Mouse (Mus musculus): Measurements from ENCODE around the gene Snx17. TPM values are rescaled to one million over a fixed set of nuclear protein-coding genes. Genes with fewer than 3 reads are reported as not detected.

Gene Snx17
- polyA plus RNA-seq, 1 experiment from 2014 or later = 131 TPM

GRCm38 (mm10) chr5:31197072-31197471 is 4.0 kb downstream of the Snx17 start:
- H3K4me2 ChIP-seq = no peak overlapping the region
- peaks cover 69% of the 10 kb centered on the region for H3K36me3 ChIP-seq (ENCODE audit: insufficient read depth)
- no peak overlapping the region for H3K27ac ChIP-seq (ENCODE audit: low read depth)
- DNase-seq = no peak
- peaks cover 5% of the 10 kb centered on the region; the same call in 1 of the 2 replicates for H3K4me1 ChIP-seq (ENCODE audit: insufficient read depth)
- no peak for TF ChIP-seq CTCF (IDR thresholded peaks at IDR 0.05; ENCODE audit: low read depth)
- no peak overlapping the region for H3K9ac ChIP-seq
- peaks cover 6% of the 10 kb centered on the region; the same call in 1 of the 2 replicates for H3K9me3 ChIP-seq (ENCODE audit: low read depth, low read length)
- WGBS = 90% methylated on average over 12 of the region's 12 CpGs
- no peak overlapping the region for H3K4me3 ChIP-seq (ENCODE audit: low read depth, low read length)
- no peaks in the 10 kb centered on the region for H3K27me3 ChIP-seq (ENCODE audit: insufficient read depth, low read length)
- ATAC-seq (ENCODE audit: insufficient read depth) = no peak

- Histone ChIP-seq H3K4me3 (ENCODE audit: low read depth, low read length) (no peak overlapping the region), H3K9ac (no peak overlapping the region), H3K4me1 (ENCODE audit: insufficient read depth) (peaks cover 7% of the 10 kb centered on the region; the same call in 1 of the 2 replicates), H3K27ac (ENCODE audit: low read depth) (no peak overlapping the region), H3K27me3 (ENCODE audit: insufficient read depth, low read length) (no peaks in the 10 kb centered on the region), H3K9me3 (ENCODE audit: low read depth, low read length) (peaks cover 6% of the 10 kb centered on the region; the same call in 1 of the 2 replicates), H3K36me3 (ENCODE audit: insufficient read depth) (peaks cover 75% of the 10 kb centered on the region), H3K4me2 (no peak overlapping the region)
- ATAC-seq (ENCODE audit: insufficient read depth) = no peak
- no peak for TF ChIP-seq CTCF (IDR thresholded peaks at IDR 0.05; ENCODE audit: low read depth)
- DNase-seq = no peak
- 76% methylated on average over 9 of the region's 9 CpGs for WGBS
These were observed 5.1 kb downstream of the Snx17 start for GRCm38 (mm10) chr5:31198170-31198569.

GRCm38 (mm10) chr5:31198616-31199320 is 5.7 kb downstream of the Snx17 start:
- peaks cover 6% of the 10 kb centered on the region; the same call in 1 of the 2 replicates for H3K9me3 ChIP-seq (ENCODE audit: low read depth, low read length)
- WGBS = 85% methylated on average over 5 of the region's 5 CpGs
- no peak overlapping the region for H3K27ac ChIP-seq (ENCODE audit: low read depth)
- no peak overlapping the region for H3K4me3 ChIP-seq (ENCODE audit: low read depth, low read length)
- no peak for ATAC-seq (ENCODE audit: insufficient read depth)
- peaks cover 81% of the 10 kb centered on the region for H3K36me3 ChIP-seq (ENCODE audit: insufficient read depth)
- no peak overlapping the region for H3K4me2 ChIP-seq
- no peak for DNase-seq
- H3K9ac ChIP-seq = no peak overlapping the region
- H3K4me1 ChIP-seq (ENCODE audit: insufficient read depth) = peaks cover 7% of the 10 kb centered on the region; the same call in 1 of the 2 replicates
- H3K27me3 ChIP-seq (ENCODE audit: insufficient read depth, low read length) = no peaks in the 10 kb centered on the region
- TF ChIP-seq CTCF (IDR thresholded peaks at IDR 0.05; ENCODE audit: low read depth) = no peak

GRCm38 (mm10) chr5:31199321-31199892 is 6.4 kb downstream of the Snx17 start:
- no peaks in the 10 kb centered on the region for H3K27me3 ChIP-seq (ENCODE audit: insufficient read depth, low read length)
- no peak for DNase-seq
- H3K4me1 ChIP-seq (ENCODE audit: insufficient read depth) = peaks cover 4% of the 10 kb centered on the region; the same call in 1 of the 2 replicates
- no peak for ATAC-seq (ENCODE audit: insufficient read depth)
- no peak overlapping the region for H3K4me2 ChIP-seq
- no peak overlapping the region for H3K9ac ChIP-seq
- H3K36me3 ChIP-seq (ENCODE audit: insufficient read depth) = peaks cover 84% of the 10 kb centered on the region
- no peak overlapping the region for H3K27ac ChIP-seq (ENCODE audit: low read depth)
- TF ChIP-seq CTCF (IDR thresholded peaks at IDR 0.05; ENCODE audit: low read depth) = no peak
- peaks cover 6% of the 10 kb centered on the region; the same call in 1 of the 2 replicates for H3K9me3 ChIP-seq (ENCODE audit: low read depth, low read length)
- WGBS = 88% methylated on average over 19 of the region's 19 CpGs
- no peak overlapping the region for H3K4me3 ChIP-seq (ENCODE audit: low read depth, low read length)

- TF ChIP-seq CTCF (IDR thresholded peaks at IDR 0.05; ENCODE audit: low read depth) = peak; percentile 17; the same call in 1 of the 2 replicates
- Histone ChIP-seq H3K27me3 (ENCODE audit: insufficient read depth, low read length) (no peaks in the 10 kb centered on the region), H3K4me3 (ENCODE audit: low read depth, low read length) (no peak overlapping the region; the same call in 1 of the 2 replicates), H3K9ac (no peak overlapping the region), H3K4me2 (no peak overlapping the region), H3K9me3 (ENCODE audit: low read depth, low read length) (peaks cover 6% of the 10 kb centered on the region; the same call in 1 of the 2 replicates), H3K36me3 (ENCODE audit: insufficient read depth) (peaks cover 84% of the 10 kb centered on the region), H3K27ac (ENCODE audit: low read depth) (no peak overlapping the region), H3K4me1 (ENCODE audit: insufficient read depth) (peaks cover 4% of the 10 kb centered on the region; the same call in 1 of the 2 replicates)
- 81% methylated on average over 9 of the region's 9 CpGs for WGBS
- DNase-seq (peak; percentile 7), ATAC-seq (ENCODE audit: insufficient read depth) (no peak)
These were observed 6.9 kb downstream of the Snx17 start for GRCm38 (mm10) chr5:31199893-31200292.

- peaks cover 84% of the 10 kb centered on the region for H3K36me3 ChIP-seq (ENCODE audit: insufficient read depth)
- peak overlapping the region; percentile 90; the same call in 1 of the 2 replicates for H3K4me2 ChIP-seq
- no peak for TF ChIP-seq CTCF (IDR thresholded peaks at IDR 0.05; ENCODE audit: low read depth)
- ATAC-seq (ENCODE audit: insufficient read depth) = no peak
- peaks cover 4% of the 10 kb centered on the region; the same call in 1 of the 2 replicates for H3K4me1 ChIP-seq (ENCODE audit: insufficient read depth)
- 86% methylated on average over 27 of the region's 27 CpGs for WGBS
- H3K9me3 ChIP-seq (ENCODE audit: low read depth, low read length) = peaks cover 6% of the 10 kb centered on the region; the same call in 1 of the 2 replicates
- peak overlapping the region; percentile 83; the same call in 1 of the 2 replicates for H3K9ac ChIP-seq
- H3K27me3 ChIP-seq (ENCODE audit: insufficient read depth, low read length) = no peaks in the 10 kb centered on the region
- DNase-seq = no peak
- H3K4me3 ChIP-seq (ENCODE audit: low read depth, low read length) = peak overlapping the region; percentile 83; the same call in 1 of the 2 replicates
- H3K27ac ChIP-seq (ENCODE audit: low read depth) = no peak overlapping the region
These were observed 7.3 kb downstream of the Snx17 start for GRCm38 (mm10) chr5:31200327-31200768.

Measured in lung, embryonic 14.5 days (tissue).